Mouse (Mus musculus) myocyte (in vitro differentiated cells): ENCODE measurements around the gene Bach2.

Experiments
- MAX ChIP-seq: IDR thresholded peaks from one replicate; pipeline ENCODE4 v1.6.1; 2011; ENCODE audit warnings: low read depth, mild to moderate bottlenecking, control low read depth
- MYOG ChIP-seq, 3 experiments: IDR thresholded peaks; one replicate each; pipeline ENCODE4 v1.6.1; 2011; ENCODE audit warnings: control low read depth in 2 of 3, low read depth in 2 of 3, mild to moderate bottlenecking in 2 of 3; ENCODE audit not compliant: insufficient read length in 2 of 3, control insufficient read depth in 1 of 3, insufficient read depth in 1 of 3
- POLR2AphosphoS2 ChIP-seq: IDR thresholded peaks from one replicate; pipeline ENCODE4 v1.6.1; 2011; ENCODE audit warnings: low read depth, control low read depth; ENCODE audit not compliant: insufficient read length
- TCF3 ChIP-seq: IDR thresholded peaks from one replicate; pipeline ENCODE4 v1.6.1; 2011; ENCODE audit warnings: low read depth, control low read depth; ENCODE audit not compliant: insufficient read length

- no peak for TF ChIP-seq MYOG (IDR thresholded peaks at IDR 0.05; ENCODE audit: control insufficient read depth in 1 of 3, insufficient read depth in 1 of 3, insufficient read length in 2 of 3, low read depth in 2 of 3)
- no peak for TF ChIP-seq TCF3
- no peak for TF ChIP-seq POLR2AphosphoS2
- no peak for TF ChIP-seq MAX
Measured at GRCm38 (mm10) chr4:32544821-32545545, 306.4 kb downstream of the Bach2 start.
